Mouse (Mus musculus) gastrocnemius, adult 8-10 months (tissue): ENCODE results near the gene Slc29a1. TPM values are rescaled to one million over a fixed set of nuclear protein-coding genes. Genes with fewer than 3 reads are reported as not detected.

Experiments used
- DNase-seq, 2 experiments: peaks; one replicate each; pipeline ENCODE4 v3.0.0; 2022; ENCODE audit warnings: low spot score in 2 of 2
- total RNA-seq, 4 experiments: library from RNA; stranded (reverse); gene quantifications; 2 replicates each; pipeline ENCODE4 v1.2.4; 2022

Slc29a1 gene
- total RNA-seq, 4 experiments from 2014 or later = 26.6 to 31.2 (median 27.2) TPM

GRCm38 (mm10) chr17:45590410-45590809 is 9.0 kb downstream of the Slc29a1 start:
- DNase-seq = no peak

- no peak for DNase-seq
Measured at GRCm38 (mm10) chr17:45589844-45590243, 9.6 kb downstream of the Slc29a1 start.

- no peak for DNase-seq
Measured at GRCm38 (mm10) chr17:45589236-45589635, 10.2 kb downstream of the Slc29a1 start.

- DNase-seq = no peak
Measured at GRCm38 (mm10) chr17:45588370-45588769, 11.0 kb downstream of the Slc29a1 start.

DNA sequence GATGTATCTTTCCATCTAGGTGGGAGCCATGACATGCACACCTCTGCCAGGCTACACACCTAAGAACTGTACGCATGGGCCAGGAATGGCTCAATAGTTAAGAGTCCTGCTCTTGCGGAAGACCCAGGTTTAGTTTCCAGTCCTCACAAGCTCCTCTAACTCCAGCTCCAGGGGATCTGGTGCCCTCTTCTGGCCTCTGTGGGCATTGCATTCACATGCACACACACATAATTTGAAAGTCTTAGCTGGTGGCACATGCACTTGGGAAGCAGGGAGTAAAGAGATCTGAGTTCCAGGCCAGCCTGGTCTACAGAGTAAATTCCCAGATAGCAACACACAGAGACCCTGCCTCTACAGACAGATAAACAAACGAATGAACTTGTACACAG is 13.0 kb downstream of the Slc29a1 start:
- DNase-seq = no peak

DNA sequence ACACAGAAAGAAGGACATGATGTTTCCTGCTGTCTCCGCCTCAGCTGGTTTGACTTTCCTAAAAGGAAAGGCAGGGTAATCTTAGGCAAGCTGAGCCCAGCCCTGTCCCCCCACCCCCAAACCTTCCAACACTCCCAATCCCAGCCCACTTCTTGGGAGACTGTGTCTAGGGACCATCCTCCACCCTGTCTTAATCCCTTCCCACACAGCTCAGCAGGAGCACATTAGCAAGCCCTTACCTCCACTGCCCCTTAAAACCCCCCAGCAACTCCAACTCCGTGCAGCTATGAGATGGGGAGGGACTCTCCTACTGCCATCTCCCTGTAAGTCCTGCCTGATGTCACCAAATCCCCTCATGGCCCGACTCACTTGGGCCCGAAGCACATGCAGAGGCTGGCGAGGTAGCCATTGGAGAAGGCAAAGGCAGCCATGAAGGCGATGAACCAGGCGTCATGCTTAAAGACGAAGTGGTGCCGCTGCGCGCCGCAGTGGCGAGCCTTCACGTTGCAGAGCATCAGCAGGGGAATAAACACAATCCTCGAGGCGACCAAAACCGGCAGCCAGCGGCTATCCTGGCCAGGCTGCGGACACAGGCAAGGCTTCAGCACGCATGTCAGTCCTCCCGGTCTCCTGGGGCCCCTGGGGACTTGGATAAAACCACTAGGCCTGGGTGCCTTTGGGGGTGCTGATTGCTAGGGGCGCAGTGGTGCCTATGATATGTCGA is 13.5 kb downstream of the Slc29a1 start:
- no peak for DNase-seq

DNA sequence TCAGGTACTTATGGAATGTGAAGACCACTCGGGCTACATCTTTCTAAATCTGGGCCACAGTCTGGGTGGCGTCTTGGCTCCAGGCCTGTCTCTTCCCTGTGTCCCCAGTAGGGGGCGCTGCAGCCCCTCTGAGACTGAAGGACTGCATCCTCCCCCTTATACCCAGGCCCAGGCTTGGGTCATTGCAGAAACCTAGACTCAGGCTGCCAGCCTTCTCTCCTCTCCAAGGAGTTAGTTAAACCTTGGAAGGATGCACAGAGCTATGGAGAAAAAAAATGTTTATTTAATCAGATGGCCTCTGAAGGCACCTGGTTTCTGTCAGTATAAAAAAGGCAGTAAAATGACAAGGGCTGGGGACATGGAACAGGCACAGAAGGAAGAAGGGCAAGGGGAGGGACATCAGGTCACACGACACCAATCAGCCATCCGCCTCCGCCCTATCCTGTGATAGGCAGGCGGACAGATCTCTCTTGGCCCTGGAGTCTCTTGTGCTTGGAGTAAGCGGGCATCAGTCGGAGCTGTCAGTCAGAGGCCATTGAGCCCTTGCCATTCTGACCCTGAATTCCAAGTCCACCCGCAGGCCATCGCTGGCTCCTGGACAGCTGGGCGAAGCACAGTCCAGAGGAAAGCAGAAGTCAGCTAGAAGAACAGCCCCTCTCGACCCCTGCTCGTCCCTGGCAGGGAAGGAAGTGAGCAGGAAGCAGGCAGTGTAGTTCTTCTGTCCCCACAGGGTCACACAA is 14.3 kb downstream of the Slc29a1 start:
- peak; percentile 81 to 82 for DNase-seq

DNA sequence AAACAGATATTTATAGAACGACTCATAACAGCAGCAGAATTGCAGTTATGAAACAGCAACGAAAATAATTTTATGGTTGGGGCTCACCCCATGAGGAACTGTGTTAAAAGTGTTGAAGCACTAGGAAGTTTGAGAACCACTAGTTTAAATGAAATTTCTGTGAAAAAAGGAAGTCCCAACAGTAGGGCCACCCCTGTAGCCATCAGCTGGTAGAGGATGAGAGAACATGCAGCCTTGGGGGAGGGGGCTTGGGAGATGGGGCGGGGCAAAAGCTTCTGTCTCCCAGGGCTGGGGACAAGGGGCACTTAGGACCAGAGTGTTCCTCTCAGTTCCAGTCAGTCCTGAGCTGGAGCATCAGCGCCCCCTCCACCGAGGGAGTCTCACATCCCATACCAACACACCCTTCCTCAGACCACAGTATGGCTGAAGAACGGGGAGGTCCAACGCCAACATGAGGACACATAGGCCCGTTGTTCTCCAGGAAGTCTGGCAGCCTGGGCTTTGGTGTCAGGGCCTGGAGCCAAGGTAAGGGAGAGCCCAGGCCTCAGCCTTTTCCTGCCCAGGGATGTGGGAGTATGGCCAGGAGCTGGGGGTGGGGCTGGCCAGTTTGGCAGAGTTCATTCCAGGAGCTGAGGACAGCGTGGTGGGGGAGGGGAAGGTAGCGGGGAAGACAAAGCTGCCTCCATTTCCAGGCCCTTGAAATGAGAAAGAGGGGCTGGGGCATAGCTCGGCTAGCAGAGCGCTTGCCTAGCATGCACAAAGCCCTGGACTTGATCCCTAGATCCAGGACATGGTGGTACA is 15.1 kb downstream of the Slc29a1 start:
- peak; percentile 82 to 87 for DNase-seq

DNA sequence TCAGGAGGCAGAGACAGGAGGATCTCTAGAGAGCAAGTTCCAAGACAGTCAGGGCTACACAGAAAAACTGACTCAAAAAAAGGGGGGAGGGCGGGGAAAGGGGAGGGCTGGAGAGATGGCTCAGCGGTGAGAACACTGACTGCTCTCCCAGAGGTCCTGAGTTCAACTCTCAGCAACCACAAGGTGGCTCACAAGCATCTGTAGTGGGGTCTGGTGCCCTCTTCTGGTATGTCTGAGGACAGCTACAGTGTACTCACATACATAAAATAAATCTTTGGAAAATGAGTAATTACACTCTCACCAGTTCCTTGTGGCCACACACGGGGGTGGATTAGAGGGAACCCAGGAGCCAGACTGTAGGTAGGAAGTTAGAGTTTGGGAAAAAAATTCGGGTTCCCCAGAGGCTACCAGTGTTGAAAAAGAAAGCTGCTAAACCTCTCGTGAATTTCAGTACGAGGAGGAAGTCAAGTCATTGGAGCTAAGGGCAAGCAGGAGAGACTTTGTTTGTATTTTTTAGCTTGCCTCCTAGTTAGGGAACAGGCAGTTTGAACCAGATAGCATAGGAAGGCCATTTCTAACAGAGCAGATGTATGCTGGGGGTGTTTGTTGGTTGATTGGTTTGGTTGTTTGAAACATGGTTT is 16.6 kb downstream of the Slc29a1 start:
- no peak for DNase-seq

DNA sequence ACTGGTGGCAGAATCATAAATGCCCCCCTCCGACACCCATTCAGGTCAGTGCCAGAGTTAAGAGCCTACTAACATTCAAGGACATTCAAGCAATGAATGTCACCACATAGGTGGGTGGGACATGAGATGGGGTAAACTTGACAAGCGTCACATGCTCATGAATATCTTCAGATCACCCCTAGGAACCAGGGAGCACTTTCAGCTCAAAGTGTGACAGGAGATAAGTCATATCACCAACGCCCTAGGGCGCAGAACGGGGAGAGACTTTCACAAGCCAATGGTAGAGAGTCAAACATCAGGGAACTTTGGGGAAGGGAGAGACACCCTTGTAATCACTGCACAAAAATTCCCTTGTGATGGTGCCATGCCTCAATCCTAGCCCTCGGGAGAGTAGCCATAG is 17.2 kb downstream of the Slc29a1 start:
- no peak for DNase-seq

DNA sequence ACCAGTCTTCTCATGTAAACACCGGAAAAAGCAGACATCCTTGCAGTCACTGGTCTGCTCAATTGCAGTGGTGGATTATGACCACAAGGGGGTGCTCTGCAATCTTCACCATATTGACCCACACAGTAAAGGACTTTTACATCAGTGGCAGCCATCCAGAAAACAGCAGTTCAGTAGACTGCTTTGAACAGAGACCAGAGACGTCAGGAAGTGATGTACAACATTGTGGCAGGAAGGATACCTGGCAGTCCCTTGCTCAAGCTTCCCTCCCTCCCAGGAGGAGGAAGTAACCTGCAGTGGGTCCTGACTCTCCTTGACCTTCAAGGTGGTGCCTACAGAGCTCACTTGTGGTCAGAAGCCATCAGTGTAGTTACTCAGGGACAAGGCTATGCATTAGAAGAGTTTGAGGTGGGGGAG is 17.8 kb downstream of the Slc29a1 start:
- DNase-seq = no peak

DNA sequence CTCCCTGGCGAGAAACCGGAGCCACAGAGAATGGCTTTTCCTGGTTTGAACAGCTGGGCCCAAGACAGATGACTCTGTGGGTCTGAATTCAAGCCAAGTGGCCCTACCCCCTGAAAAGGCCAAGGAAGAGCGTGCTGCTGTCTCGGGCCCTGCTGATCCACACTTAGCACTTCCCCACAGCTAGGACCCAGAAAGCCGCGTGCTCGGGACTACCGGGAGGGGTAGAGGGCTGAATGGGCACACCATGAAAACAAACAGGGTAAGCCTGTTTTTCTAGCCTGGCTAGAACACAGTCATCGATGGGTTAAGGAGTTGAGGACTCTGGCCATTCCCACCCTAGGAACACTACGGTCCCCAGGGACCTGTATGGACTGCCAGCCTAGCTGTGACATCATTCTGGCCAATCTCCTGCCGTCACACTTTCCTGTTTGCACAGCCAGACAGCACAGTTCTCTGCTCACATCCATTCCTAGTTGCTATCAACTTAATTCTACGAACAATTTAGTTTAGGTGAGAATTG is 18.4 kb downstream of the Slc29a1 start:
- no peak for DNase-seq

GRCm38 (mm10) chr17:45579554-45579953 is 19.9 kb downstream of the Slc29a1 start:
- DNase-seq = no peak

DNA sequence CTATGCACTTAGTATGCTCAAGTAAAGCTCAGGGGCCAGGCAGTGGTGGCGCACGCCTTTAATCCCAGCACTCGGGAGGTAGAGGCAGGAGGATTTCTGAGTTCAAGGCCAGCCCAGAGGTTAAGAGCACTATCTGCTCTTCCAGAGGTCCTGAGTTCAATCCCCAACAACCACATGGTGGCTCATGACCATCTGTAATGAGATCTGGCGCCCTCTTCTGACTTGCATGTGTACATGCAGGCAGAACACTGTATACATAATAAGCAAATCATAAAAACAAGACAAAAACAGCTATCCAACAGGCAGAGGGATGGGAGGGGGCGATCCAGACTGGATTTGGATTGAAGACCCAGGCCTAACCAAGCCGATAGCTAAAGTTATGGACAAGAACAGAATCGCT is 20.6 kb downstream of the Slc29a1 start:
- no peak for DNase-seq

DNA sequence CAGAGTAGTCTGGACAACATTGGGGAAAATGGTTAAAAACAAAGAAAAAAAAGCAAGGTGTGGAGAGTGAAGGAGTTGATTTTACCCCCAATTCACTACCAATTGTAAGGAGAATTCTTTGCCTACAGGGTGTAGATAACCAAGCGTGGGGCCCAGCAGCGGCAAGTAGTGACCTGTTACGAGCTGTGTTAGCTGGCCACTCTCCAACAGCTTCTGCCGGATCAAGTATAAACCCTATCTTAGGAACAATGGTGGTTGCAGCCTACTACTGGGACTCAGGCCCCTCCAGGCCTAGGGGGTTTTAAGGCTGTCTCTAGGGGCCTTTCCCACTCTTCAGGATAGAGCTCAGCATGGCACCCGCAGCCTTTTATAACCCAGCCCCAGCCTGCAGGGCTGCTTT is 21.2 kb downstream of the Slc29a1 start:
- DNase-seq = no peak

GRCm38 (mm10) chr17:45575123-45575897 is 24.1 kb downstream of the Slc29a1 start:
- no peak for DNase-seq

GRCm38 (mm10) chr17:45574129-45574761 is 25.2 kb downstream of the Slc29a1 start:
- peak; percentile 50 to 57 for DNase-seq

DNA sequence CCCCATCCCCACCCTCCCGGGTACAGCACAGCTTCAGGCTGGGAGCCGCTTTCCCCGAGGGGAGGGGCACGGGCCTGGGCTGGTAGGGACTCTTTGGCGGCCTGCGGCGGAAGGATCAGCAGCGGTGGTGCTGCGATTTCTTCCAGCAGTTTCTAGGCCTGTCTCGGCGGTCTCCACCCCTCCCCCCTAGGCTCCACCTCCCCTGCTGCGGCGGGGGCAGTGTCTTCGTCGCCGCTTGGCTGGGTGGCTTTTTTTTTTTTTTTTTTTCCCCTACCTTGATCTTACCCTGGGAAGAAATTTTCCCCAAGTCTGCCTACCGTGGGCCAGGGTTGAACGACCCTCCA is 25.7 kb downstream of the Slc29a1 start:
- DNase-seq = peak; percentile 95 to 96

DNA sequence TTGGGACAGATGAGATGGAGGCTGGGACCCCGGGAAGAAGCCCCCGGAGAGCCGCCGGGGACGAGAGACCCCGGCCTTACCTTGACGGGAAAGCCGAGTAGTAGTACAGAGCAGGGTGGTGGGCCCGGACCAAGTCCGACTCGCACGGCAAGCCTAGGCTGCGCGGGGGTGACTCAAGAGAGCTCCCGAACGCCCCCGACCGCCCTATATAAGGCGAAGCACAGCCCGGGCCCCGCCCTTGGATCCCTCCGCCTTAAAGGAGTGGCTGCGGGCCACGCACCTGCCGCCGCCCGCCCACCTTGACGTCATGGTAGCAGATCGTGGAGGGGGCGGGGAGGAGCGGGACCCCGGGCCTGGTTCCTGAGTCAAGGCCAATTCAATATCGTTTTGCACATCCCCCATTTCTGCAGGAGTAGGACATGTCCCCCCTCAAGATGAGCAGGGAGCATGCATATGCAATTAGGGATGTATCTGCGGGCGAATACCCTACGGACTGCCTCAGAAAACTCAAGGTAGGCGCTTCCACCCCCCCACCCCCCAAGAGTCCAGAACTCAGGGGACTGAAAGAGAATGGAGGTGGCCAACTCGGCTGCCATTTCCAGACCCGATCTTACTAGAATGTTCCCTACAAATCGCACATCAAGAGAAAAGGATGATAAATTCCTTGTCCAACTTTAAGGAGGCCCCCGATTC is 26.2 kb downstream of the Slc29a1 start, which contains the start of gene Hsp90ab1:
TSS of gene Hsp90ab1 (minus strand) at position 185 of the 693 bp plus-strand sequence.
- DNase-seq = peak; percentile 98 to 99
